Mouse (Mus musculus) hindbrain, postnatal 0 days (tissue): ENCODE measurements around the gene Scn1b. TPM values are rescaled to one million over a fixed set of nuclear protein-coding genes. Genes with fewer than 3 reads are reported as not detected.

Source experiments
- ATAC-seq: fragments of 200-750 bp; cut with Nextera tagmentation; 2 replicates; pipeline ENCODE4 v1.8.0; 2017; ENCODE audit warnings: mild to moderate bottlenecking, moderate TSS enrichment, moderate library complexity
- DNase-seq: peaks from one replicate; pipeline ENCODE4 v3.0.0-alpha.2; 2015; ENCODE audit warnings: low spot score
- H3K27ac ChIP-seq: fragments of 300-500 bp; sonication (generic); 2 replicates; pipeline ENCODE4 v1.5.1; 2014; ENCODE audit warnings: mild to moderate bottlenecking
- H3K27me3 ChIP-seq: fragments of 300-500 bp; sonication (generic); 2 replicates; pipeline ENCODE4 v1.6.1; 2014; ENCODE audit warnings: low read length, mixed read lengths; ENCODE audit not compliant: insufficient read depth
- H3K36me3 ChIP-seq: fragments of 300-500 bp; sonication (generic); 2 replicates; pipeline ENCODE4 v1.6.1; 2014; ENCODE audit warnings: low read length, mixed read lengths; ENCODE audit not compliant: insufficient read depth
- H3K4me1 ChIP-seq: fragments of 300-500 bp; sonication (generic); 2 replicates; pipeline ENCODE4 v1.6.1; 2014; ENCODE audit warnings: antibody characterized with exemption, low read length, mixed read lengths; ENCODE audit not compliant: insufficient read depth
- H3K4me2 ChIP-seq: fragments of 300-500 bp; sonication (generic); 2 replicates; pipeline ENCODE4 v1.6.1; 2014; ENCODE audit warnings: low read depth, mild to moderate bottlenecking, low read length, moderate library complexity, mixed read lengths
- H3K4me3 ChIP-seq: fragments of 300-500 bp; sonication (generic); 2 replicates; pipeline ENCODE4 v1.5.1; 2014; ENCODE audit warnings: low read length
- H3K9ac ChIP-seq: fragments of 300-500 bp; sonication (generic); replicated peaks from 2 replicates; pipeline ENCODE4 v1.6.1; 2014; ENCODE audit warnings: mild to moderate bottlenecking, low read length, moderate library complexity, mixed read lengths
- H3K9me3 ChIP-seq: fragments of 300-500 bp; sonication (generic); 2 replicates; pipeline ENCODE4 v1.6.1; 2016; ENCODE audit warnings: low read length, mixed read lengths
- CTCF ChIP-seq: IDR thresholded peaks from 2 replicates; pipeline ENCODE4 v1.5.1; 2016; ENCODE audit warnings: antibody characterized with exemption, control low read depth, low read depth
- WGBS: fragments of 180-500 bp; shearing (Covaris S2); extraction: QIAGEN DNeasy Blood & Tissue Kit; methylation state at CpG from one replicate; pipeline ENCODE4 v1.1.7; 2014; 5-methylcytosine and 5-hydroxymethylcytosine counted together
- polyA plus RNA-seq: library from polyadenylated mRNA; unstranded; fragments of >200 nt; fragmentation: Nextera tagmentation; extraction: Ambion mirVana; gene quantifications from 2 replicates; pipeline ENCODE4 v1.2.1, GENCODE M21; 2015
- total RNA-seq: library from RNA; depleted of rRNA; stranded (reverse); fragments of >200 nt; gene quantifications from 2 replicates; pipeline ENCODE4 v1.2.3, GENCODE M21; 2014

The Scn1b gene
- total and polyA plus RNA-seq, 2 experiments from 2014 or later = 44.3 to 69.5 TPM

DNA sequence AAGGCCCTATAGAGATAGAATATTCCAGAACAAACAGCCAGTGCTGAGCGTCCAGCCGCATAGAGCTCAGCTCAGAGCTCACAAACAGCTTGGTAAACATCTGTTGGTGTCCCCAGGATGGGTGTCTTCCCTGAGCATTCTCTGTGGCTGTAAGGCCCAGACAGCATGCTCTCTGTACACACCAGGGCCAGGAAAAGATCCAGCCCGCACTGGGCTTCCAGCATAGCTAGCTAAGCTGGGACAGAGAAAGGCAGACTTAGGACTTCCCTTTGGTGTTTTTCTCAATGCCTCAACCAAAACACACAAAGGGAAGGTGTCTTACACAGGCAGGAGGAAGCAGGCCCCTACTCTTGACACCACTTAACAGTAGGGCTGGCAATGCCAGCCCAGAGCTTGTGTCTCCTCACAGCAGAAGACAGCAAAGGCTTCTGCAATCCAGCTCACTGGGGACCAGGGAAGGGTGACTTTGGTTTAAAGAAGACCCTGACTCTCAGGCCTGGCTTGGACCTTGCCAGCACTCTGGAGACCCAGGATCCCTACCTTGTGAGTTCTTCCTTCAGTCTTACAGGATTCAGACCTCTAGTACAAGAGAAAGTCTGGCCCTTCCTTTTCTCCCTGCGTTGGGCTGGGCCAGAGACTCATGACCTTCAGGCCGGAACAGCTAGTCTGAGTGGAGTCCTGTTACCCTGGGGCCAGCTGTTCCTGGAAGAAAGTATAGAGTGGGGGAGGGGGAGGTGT is 28.7 kb upstream of the Scn1b start, which contains the start of gene Gramd1a:
Gramd1a (minus strand) TSS at position 601 of the 738 bp plus-strand sequence.
- WGBS = 79% methylated on average over 5 of the region's 5 CpGs

DNA sequence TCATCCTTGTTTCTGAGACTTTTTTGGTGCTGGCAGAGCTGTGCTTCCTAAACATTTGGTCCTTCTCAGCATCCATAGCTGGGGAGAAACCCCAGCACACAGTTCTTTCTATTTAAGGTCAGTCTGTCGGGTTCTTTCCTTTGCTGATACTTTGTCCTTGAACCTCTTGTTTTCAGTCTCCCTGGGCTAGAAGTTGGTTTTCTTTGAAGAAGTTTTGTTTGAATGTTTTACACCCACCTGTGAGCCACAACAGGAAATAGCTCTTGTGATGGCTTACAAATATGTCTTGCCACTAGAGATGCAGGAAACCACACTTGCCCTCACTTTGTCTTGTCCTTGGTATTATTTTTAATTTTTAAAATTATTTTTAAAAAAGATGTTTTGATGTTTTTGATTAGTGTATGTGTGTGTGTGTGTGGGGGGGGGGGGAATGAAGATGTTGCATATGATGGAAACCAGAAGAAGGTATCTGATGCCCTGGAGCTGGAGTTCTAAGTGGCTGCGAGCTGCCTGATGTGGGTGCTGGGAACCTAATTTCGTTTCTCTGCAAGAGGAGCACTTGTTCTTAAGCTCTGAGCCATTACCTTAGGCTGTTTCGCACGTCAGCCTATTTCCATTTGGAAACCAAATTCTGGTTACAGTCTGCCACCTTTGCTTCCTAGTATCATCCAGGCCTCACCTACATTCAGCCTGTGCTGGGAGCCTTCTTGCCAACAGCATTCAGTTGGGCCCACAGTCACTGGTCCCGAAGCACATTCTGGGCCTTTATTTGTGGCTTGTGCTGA is 26.9 kb upstream of the Scn1b start:
- DNase-seq (no peak), ATAC-seq (no peak)
- WGBS = 89% methylated on average over 6 of the region's 6 CpGs
- Histone ChIP-seq H3K4me2 (no peak overlapping the region), H3K4me1 (no peaks in the 10 kb centered on the region; the same call in 1 of the 2 replicates), H3K27ac (no peak overlapping the region), H3K9ac (no peak overlapping the region), H3K36me3 (no peaks in the 10 kb centered on the region), H3K9me3 (no peaks in the 10 kb centered on the region), H3K4me3 (no peak overlapping the region), H3K27me3 (no peaks in the 10 kb centered on the region)
- no peak for TF ChIP-seq CTCF

More for the DNA sequence above, 28.7 kb upstream of the Scn1b start, which contains the start of gene Gramd1a:
- no peak within 1 kb of the TSS for H3K27ac ChIP-seq
- no peaks in the 10 kb centered on the region for H3K27me3 ChIP-seq
- H3K4me1 ChIP-seq = no peaks in the 10 kb centered on the region; the same call in 1 of the 2 replicates
- DNase-seq (no peak), ATAC-seq (no peak)
- no peaks in the 10 kb centered on the region for H3K36me3 ChIP-seq
- H3K9me3 ChIP-seq = no peaks in the 10 kb centered on the region
- no peak for TF ChIP-seq CTCF
- no peak within 1 kb of the TSS for H3K4me2 ChIP-seq
- H3K9ac ChIP-seq = no peak within 1 kb of the TSS
- H3K4me3 ChIP-seq = no peak within 1 kb of the TSS

DNA sequence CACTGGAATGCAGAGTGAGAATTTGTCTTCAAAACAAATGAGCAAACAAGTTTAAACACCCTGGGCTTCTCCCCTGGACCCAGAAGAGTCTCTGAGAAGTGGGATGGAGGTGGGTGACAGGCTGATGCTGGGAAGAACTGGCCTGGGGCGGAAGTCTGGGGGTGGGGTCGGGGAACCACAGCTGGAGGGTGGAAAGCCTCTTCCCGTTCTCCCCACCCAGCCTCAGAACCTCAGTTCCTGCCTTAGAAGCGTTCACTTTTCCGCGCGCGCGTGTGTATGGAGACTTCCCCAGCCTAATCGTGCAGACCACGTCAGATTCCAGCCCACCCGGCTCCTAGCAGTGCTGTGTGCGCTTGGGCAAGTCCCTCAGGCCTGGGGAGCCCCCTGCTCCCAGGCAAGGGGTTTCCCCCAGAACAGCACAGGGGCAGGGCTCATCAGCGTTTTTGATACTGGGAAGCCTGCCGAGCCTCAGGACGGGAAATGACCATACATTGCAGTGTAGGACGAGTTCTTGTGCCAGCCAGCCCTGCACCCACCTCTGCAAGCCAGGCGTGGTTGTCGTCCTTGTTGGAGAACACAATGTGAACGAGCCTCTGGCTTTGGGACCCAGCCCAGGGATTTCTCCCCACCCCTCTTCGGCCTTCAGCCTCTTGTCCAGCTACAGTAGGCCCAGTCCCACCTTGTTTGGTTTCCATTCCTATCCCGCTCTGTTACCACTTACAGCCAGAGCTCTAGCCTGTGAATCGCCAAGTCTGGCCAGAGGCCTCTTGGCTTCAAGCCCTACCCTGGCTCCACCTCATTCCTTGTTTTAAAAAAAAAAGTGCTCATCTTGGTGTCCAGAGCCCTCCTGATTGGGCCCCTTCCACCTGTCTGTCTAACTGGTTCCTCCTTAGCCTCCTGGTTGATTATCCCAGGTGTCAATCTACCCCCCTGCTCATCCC is 24.8 kb upstream of the Scn1b start:
- H3K4me1 ChIP-seq = peaks cover 4% of the 10 kb centered on the region
- no peak for TF ChIP-seq CTCF
- peak overlapping the region; percentile 92 for H3K4me3 ChIP-seq
- ATAC-seq = peak; percentile 70
- H3K36me3 ChIP-seq = 0 out of 2 replicates have a peak, but pooled peaks cover 3% of the 10 kb centered on the region
- WGBS = 12% methylated on average over 23 of the region's 23 CpGs
- no peaks in the 10 kb centered on the region for H3K27me3 ChIP-seq
- H3K9ac ChIP-seq = peak overlapping the region; percentile 100
- H3K9me3 ChIP-seq = no peaks in the 10 kb centered on the region
- H3K27ac ChIP-seq = peak overlapping the region; percentile 99
- peak overlapping the region; percentile 83 for H3K4me2 ChIP-seq
- peak; percentile 65 for DNase-seq

DNA sequence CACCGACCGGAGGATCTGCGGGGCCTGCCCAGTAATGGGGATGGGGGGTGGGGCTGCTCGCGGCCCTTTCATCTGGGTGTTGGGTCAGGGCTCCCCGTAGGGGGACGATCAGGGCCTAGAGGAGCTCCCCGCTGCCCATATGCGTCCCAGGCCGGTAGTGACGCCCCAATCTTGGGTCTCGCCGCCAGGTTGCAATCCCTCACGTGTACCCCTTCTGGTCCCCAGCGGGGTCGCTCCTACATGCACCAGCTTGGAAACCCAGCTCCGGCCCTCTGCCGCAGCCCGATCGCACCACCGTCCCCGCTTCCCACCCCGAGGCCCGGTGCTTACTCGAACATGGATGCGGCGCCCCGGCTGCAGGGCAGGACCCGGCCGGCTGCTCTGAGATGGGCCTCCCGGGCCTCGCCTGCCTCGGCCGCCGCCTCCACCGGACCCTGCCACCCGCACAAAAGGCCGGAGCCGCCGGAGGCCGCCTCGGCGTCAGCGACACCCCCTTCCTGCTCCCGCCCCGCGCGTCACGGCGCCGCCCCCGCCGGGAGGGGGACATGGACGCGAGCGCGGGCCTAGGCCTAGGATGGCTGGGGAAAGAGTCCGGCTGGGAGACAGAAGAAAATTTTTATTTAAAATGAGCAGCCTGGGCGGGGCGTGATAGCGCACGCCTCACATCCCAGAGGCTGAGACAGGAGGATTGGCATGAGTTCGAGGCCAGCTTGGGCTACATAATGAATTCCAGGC is 23.9 kb upstream of the Scn1b start:
- peak; percentile 9; the same call in 1 of the 2 replicates for TF ChIP-seq CTCF
- peak overlapping the region; percentile 100 for H3K9ac ChIP-seq
- DNase-seq = peak; percentile 93

DNA sequence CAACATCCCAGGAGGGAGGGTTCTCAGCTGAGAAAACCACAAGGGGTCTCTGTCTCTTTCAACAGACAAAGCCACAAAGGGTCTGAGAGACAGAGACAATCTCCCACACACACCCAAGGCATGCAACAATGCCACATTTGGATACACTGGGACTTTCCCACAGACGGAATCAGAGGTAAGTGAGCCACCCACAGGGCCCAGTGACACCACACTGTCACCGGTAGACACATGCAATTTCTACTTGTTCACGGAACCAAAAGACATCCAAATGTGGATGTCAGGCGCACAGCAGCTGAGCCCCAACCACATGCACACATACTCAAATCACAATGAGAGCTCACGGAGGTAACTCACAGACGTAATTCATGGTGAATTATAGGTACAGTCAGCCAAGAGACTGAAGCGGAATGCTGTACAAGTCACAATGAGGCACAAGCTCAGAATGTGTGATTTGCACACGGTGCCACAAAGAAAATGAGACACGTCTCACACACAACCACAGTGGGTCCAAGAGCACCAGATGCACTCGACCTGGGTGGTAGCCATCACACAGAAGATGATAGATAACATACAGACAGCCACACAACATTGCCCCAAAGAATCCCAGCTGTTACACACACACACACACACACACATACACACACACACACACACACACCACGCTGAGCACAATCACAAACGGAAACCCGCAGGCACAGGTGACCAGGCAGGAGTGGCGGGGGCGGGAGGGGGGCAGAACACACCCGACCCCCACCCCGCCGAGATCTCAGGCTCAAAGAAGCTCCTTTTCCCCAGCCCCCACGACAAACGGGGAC is 23.2 kb upstream of the Scn1b start:
- DNase-seq = peak; percentile 69
- 0 out of 2 replicates have a peak, but pooled peaks cover 3% of the 10 kb centered on the region for H3K36me3 ChIP-seq
- H3K4me2 ChIP-seq = peak overlapping the region; percentile 83
- H3K27ac ChIP-seq = peak overlapping the region; percentile 99
- TF ChIP-seq CTCF = no peak
- peaks cover 4% of the 10 kb centered on the region for H3K4me1 ChIP-seq
- WGBS = 1% methylated on average over 20 of the region's 20 CpGs
- H3K9me3 ChIP-seq = no peaks in the 10 kb centered on the region
- H3K4me3 ChIP-seq = peak overlapping the region; percentile 92
- peak; percentile 41 for ATAC-seq
- H3K27me3 ChIP-seq = no peaks in the 10 kb centered on the region
- H3K9ac ChIP-seq = peak overlapping the region; percentile 100

More for the DNA sequence above, 23.9 kb upstream of the Scn1b start:
- H3K27ac ChIP-seq = peak overlapping the region; percentile 99
- peaks cover 4% of the 10 kb centered on the region for H3K4me1 ChIP-seq
- WGBS = under 1% methylated on average over 59 of the region's 63 CpGs
- H3K36me3 ChIP-seq = 0 out of 2 replicates have a peak, but pooled peaks cover 3% of the 10 kb centered on the region
- H3K9me3 ChIP-seq = no peaks in the 10 kb centered on the region
- H3K27me3 ChIP-seq = no peaks in the 10 kb centered on the region
- H3K4me2 ChIP-seq = peak overlapping the region; percentile 83
- ATAC-seq = peak; percentile 79
- peak overlapping the region; percentile 92 for H3K4me3 ChIP-seq
